Mouse (Mus musculus) cerebellum, adult 2 months (tissue): ENCODE measurements around the gene Trpm6. TPM values are rescaled to one million over a fixed set of nuclear protein-coding genes. Genes with fewer than 3 reads are reported as not detected.

ENCODE experiments used
- DNase-seq, 2 experiments: peaks; one replicate each; pipeline ENCODE4 v3.0.0; 2021
- H3K27ac ChIP-seq: fragments of 200-500 bp; 2 replicates; pipeline ENCODE4 v1.5.1; 2012; ENCODE audit warnings: low read length, control low read depth, inconsistent platforms; ENCODE audit not compliant: insufficient read depth
- H3K27me3 ChIP-seq: fragments of 200-500 bp; 2 replicates; pipeline ENCODE4 v1.6.1; 2012; ENCODE audit warnings: inconsistent platforms, mild to moderate bottlenecking, low read length, moderate library complexity; ENCODE audit not compliant: control insufficient read depth, insufficient read depth
- H3K4me1 ChIP-seq: fragments of 200-500 bp; 2 replicates; pipeline ENCODE4 v1.6.1; 2011; ENCODE audit warnings: low read length; ENCODE audit not compliant: control insufficient read depth, insufficient read depth
- H3K4me3 ChIP-seq: fragments of 200-500 bp; replicated peaks from 2 replicates; pipeline ENCODE3; 2011; ENCODE audit warnings: mild to moderate bottlenecking, low read depth, low read length, control low read depth; ENCODE audit not compliant: insufficient read depth
- CTCF ChIP-seq: fragments of 200-500 bp; IDR thresholded peaks from 2 replicates; pipeline ENCODE4 v1.5.1; 2011; ENCODE audit warnings: low read depth, mild to moderate bottlenecking, control low read depth, low read length, moderate library complexity, borderline replicate concordance; ENCODE audit not compliant: insufficient read depth
- POLR2A ChIP-seq: fragments of 200-500 bp; IDR thresholded peaks from 2 replicates; pipeline ENCODE4 v1.6.1; 2011; ENCODE audit warnings: low read length, control low read depth, borderline replicate concordance; ENCODE audit not compliant: insufficient read depth
- WGBS: fragments of 180-500 bp; shearing (Covaris S2); methylation state at CpG from one replicate; pipeline ENCODE4 v1.1.7; 2018; 5-methylcytosine and 5-hydroxymethylcytosine counted together
- polyA plus RNA-seq: library from polyadenylated mRNA; depleted of rRNA; stranded (reverse); fragments of >200 nt; gene quantifications from 2 replicates; pipeline ENCODE4 v1.2.3, GENCODE M21; 2012; rRNA removed

Trpm6 gene
- polyA plus RNA-seq, 1 experiment: 0.34 TPM

GRCm38 (mm10) chr19:18902694-18903067 lies 152.9 kb downstream of the Trpm6 start:
- Histone ChIP-seq H3K27ac (no peak overlapping the region), H3K4me3 (no peak overlapping the region), H3K4me1 (no peaks in the 10 kb centered on the region), H3K27me3 (no peaks in the 10 kb centered on the region)
- WGBS: 79% methylated on average over 6 of the region's 6 CpGs
- DNase-seq: no peak
- TF ChIP-seq POLR2A (no peak), CTCF (no peak)

- no peak for DNase-seq
- WGBS: 74% methylated on average over 3 of the region's 3 CpGs
Observed at GRCm38 (mm10) chr19:18905511-18905910, 155.7 kb downstream of the Trpm6 start.

GRCm38 (mm10) chr19:18909641-18910040 lies 159.9 kb downstream of the Trpm6 start:
- 18% methylated on average over 3 of the region's 3 CpGs for WGBS
- no peak overlapping the region for H3K4me3 ChIP-seq
- H3K27me3 ChIP-seq: no peaks in the 10 kb centered on the region
- H3K4me1 ChIP-seq: no peaks in the 10 kb centered on the region
- TF ChIP-seq CTCF (no peak), POLR2A (no peak)
- no peak for DNase-seq
- H3K27ac ChIP-seq: no peak overlapping the region

More at GRCm38 (mm10) chr19:18905511-18905910, 155.7 kb downstream of the Trpm6 start:
- no peak for TF ChIP-seq CTCF
- TF ChIP-seq POLR2A: no peak
- no peaks in the 10 kb centered on the region for H3K4me1 ChIP-seq
- H3K27ac ChIP-seq: no peak overlapping the region
- no peaks in the 10 kb centered on the region for H3K27me3 ChIP-seq
- H3K4me3 ChIP-seq: no peak overlapping the region

GRCm38 (mm10) chr19:18911755-18912340 lies 162.1 kb downstream of the Trpm6 start:
- TF ChIP-seq CTCF (no peak), POLR2A (no peak)
- Histone ChIP-seq H3K27ac (no peak overlapping the region), H3K27me3 (no peaks in the 10 kb centered on the region), H3K4me3 (no peak overlapping the region), H3K4me1 (no peaks in the 10 kb centered on the region)
- no peak for DNase-seq

GRCm38 (mm10) chr19:18941391-18941790 lies 191.6 kb downstream of the Trpm6 start:
- TF ChIP-seq POLR2A: no peak
- no peak for TF ChIP-seq CTCF
- no peaks in the 10 kb centered on the region for H3K4me1 ChIP-seq
- WGBS: 76% methylated on average over 6 of the region's 6 CpGs
- no peaks in the 10 kb centered on the region for H3K27me3 ChIP-seq
- no peak overlapping the region for H3K27ac ChIP-seq
- DNase-seq: no peak
- no peak overlapping the region for H3K4me3 ChIP-seq

Other genes starting within 250 kb of the Trpm6 start
- 26.4 and 29.0 TPM in 2 replicates for gene Ostf1, start 118.2 kb upstream of the Trpm6 start, polyA plus RNA-seq
- 10.7 and 10.8 TPM in 2 replicates for gene Nmrk1, start 118.0 kb upstream of the Trpm6 start, polyA plus RNA-seq
- gene Carnmt1, start 79.2 kb upstream of the Trpm6 start, polyA plus RNA-seq: 7.7 and 8.2 TPM in 2 replicates
- gene D030056L22Rik, start 36.8 kb upstream of the Trpm6 start, polyA plus RNA-seq: 28.4 and 28.8 TPM in 2 replicates